Mouse (Mus musculus): ENCODE data around the gene Apobec4.
A peak's percentile ranks its signal among the peaks of the same experiment; 100 is the strongest.
"Not testable (repeated sequence)": the region's sequence is repeated elsewhere in the genome, so short reads cannot be mapped to it uniquely, and the experiment has no call there.

Apobec4 gene

GRCm38 (mm10) chr1:152766804-152767748, 16.7 kb downstream of the Apobec4 start:
- DNase-seq = peak; percentile 30

GRCm38 (mm10) chr1:152767749-152768488, 17.6 kb downstream of the Apobec4 start:
- peak; percentile 95 for DNase-seq

DNA sequence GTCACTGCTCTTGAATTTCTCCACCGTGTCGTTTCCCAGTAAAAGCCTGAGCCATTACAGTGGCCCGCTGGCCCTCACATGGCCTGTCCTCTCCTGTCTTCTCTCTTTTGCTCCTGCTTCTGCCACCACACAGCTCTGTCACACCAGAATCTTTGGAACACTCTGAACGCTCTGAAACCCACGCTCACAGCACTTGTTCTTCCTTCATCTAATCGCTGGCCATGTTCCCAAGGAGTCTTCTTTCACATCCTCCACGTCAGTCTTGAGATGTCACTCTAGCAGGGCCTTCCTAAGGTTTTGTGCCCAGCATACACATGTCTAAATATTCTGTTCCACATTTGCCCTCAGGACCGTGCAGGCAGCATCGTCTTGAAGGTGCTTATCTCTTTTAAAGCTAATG, 20.7 kb downstream of the Apobec4 start:
- no peak for DNase-seq

- peak; percentile 16 for DNase-seq
Measured at GRCm38 (mm10) chr1:152774601-152775000, 24.2 kb downstream of the Apobec4 start.

- peak; percentile 84 for DNase-seq
Measured at GRCm38 (mm10) chr1:152779071-152779737, 28.9 kb downstream of the Apobec4 start.

DNA sequence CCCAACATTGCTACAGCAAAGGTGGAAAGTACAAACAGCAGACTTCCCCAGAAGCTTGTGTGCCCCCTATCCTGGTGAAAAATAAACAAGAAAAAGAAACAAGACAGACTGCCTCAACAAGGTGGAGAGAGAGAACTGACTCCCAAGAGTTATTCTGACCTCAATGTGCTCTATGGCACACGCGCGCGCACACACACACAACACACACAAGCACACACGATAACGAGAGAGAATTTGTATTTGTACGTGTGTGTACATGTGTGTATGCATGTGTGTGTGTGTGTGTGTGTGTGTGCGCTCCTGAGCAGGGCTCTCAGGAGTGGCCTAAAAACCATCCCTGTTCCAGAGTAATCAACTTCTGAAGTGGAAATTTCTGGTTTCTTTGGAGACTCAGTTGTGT, 34.3 kb downstream of the Apobec4 start:
- no peak for DNase-seq

DNA sequence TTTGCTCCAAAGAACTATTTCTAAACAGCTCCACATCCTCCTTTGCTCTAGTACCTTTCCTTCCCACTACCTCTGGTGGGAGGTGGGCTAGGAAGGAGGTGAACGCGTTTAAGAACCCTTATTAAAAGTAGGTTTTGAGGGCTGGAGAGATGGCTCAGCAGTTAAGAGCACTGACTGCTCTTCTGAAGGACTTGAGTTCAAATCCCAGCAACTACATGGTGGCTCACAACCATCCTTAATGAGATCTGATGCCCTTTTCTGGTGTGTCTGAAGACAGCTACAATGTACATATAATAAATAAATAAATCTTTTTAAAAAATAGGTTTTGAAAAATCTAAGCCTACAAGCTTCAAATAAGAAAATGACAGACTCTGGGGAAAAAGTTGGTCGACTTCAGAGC, 35.1 kb downstream of the Apobec4 start:
- DNase-seq = not testable (repeated sequence)

GRCm38 (mm10) chr1:152786953-152787352, 36.6 kb downstream of the Apobec4 start:
- peak; percentile 45 for DNase-seq

DNA sequence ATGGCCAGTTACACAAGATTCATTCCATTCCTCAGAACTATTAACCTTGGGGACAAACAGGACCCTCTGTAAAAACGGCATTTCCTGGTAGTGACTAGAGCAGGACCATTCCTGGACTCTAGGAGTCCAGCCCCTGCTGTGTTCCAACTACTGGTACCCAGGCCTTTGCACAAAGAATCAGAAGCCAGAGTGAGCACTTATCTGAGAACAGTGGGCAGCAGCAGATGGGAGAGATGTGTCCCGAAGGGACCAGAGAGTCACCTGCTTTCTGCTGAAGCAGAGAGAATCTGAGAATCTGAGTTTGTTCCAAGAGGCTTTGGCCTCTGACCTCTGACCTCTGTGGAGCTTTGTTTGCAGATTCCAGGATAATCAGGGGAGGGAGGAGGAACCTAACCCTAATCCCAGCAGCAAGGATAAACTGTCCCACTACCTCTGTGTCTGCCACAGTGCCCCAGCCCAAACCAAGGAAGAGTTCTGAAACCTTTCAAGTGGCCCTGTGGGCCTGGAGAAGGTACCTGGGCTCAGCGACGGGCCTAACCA, 37.8 kb downstream of the Apobec4 start:
- no peak for DNase-seq

GRCm38 (mm10) chr1:152790254-152790653, 39.9 kb downstream of the Apobec4 start:
- peak; percentile 82 for DNase-seq

GRCm38 (mm10) chr1:152790821-152791220, 40.5 kb downstream of the Apobec4 start:
- DNase-seq = peak; percentile 11

GRCm38 (mm10) chr1:152791269-152791668, 40.9 kb downstream of the Apobec4 start:
- DNase-seq = no peak

GRCm38 (mm10) chr1:152792736-152793494, 42.6 kb downstream of the Apobec4 start:
- no peak for DNase-seq

GRCm38 (mm10) chr1:152793495-152794130, 43.3 kb downstream of the Apobec4 start:
- no peak for DNase-seq

DNA sequence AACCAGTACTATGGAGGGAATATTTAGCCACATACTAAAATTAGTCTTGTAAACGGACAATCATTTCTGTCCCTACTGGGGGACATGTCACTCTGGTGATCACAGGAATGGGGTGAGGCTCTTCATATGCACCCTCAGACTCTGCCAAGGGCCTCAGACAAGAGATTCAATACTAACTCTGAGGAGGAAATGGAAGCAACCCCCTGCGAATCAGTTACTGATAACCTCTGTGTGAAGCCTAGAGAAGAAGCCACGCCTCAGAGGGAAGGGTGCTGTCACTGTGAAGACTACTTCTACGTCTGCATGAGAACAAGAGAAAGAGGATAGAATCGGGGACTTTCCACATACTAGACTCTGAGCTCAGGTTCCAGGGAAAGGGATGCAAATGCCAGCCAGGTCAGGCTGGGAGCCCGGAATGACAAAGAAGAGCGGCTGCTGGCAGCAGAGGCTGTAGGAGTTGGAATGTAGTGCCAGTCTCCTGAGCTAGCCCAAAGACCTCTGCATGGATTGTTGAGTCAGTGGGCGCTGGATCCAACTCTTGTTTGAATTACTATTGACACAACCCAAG, 45.4 kb downstream of the Apobec4 start:
- no peak for DNase-seq

DNA sequence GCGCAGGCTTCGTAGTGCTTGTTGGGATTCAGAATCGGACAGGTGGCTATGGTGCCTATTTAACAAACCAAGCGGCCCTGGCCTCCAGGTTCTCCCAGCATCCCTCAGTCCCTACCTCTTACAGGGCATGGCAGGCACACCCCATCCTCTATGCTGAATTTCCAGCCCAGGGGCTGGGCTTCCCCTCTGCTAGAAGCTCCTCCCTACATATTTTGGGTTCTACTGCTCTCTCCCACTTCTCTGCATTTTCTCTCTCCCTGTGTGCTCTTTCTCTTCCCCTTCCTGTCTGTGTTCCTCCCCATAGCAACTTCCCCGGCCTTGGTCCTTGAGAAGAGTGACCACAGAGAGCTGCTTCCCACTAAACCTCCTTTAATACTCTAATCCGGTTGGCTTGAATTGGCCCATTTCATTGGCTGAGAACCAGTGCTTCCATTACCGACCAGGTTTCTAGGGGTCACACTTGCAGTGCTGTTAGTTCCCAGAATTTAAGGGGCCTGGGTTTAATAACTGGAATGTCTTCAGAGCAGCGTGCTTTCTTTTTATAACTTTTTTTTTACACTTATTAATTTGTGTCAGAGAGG, 46.4 kb downstream of the Apobec4 start:
- peak; percentile 14 for DNase-seq

DNA sequence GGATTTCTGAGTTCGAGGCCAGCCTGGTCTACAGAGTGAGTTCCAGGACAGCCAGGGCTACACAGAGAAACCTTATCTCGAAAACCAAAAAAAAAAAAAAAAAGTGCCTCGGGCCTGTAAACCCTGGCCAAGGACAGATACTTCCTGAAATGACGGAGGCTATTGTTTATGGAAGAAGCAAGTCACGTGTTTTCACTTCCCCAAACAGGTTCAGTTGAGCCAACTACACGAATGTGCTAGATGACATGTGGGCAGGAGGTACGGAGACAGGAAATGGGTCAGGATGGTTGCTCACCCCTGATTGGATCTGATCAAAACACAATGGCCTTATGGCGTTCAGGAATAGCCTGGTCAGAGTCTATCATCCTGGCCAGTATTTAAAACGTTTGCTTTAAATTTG, 47.8 kb downstream of the Apobec4 start:
- DNase-seq = peak; percentile 69

GRCm38 (mm10) chr1:152799897-152800296, 49.5 kb downstream of the Apobec4 start, which contains the start of gene Ncf2:
Gene Ncf2 (plus strand): TSS chr1:152800194.
- no peak for DNase-seq

DNA sequence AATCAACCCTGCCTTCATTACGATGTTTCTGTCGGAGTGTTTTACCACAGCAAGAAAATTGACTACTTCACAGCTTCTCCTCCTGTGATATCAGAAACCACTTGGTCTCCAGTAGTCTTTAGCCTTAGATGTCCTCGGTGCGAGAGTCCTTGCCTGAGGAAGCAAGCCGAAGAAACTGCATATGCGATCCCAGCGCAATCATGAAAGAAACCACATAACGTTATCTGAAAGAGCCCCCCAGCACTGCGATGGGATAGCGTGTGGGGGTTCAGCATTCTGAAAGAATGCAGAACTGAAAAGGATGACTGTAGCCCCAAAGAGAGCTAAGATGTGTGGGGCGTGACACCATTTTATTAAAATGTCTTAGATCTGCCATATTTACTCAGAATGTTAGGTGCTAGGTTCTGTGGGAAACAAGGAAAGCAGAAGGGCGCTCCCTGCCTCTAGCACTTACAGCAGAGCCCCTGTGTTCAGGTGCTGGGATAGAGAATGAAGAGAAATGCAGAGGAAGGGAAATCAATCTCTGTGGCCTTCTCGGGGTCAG, 50.4 kb downstream of the Apobec4 start:
- DNase-seq = no peak

DNA sequence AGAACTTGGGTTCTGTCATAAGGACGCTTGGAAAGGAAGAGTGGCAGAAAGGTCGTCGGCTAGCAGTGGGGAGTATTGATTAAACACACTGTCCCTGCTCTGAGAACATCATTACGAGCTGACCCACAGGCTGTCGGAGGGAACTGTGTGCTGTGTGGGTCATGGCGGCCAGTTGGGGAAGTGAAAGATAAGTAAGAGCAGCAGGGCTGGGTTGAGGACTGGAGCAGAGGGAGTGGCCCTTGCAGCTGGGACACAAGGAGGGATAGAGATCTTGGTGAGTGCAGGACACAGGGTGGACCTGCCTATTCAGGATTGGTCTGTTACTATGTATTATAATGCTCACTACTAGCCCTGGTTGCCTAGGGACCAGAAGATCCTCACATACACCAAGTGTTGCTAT, 54.6 kb downstream of the Apobec4 start:
- no peak for DNase-seq

Measured in lung, postnatal 36 days (tissue).